Mouse (Mus musculus): Measurements from ENCODE around the gene Dock1.

- no peak for TF ChIP-seq CHD2 (IDR thresholded peaks at IDR 0.05; ENCODE audit: low read depth, low read length)
- no peak for TF ChIP-seq HCFC1 (IDR thresholded peaks at IDR 0.05; ENCODE audit: borderline replicate concordance, insufficient read depth, low read length)
- TF ChIP-seq MAFK (IDR thresholded peaks at IDR 0.05; ENCODE audit: insufficient read depth, low read depth, low read length): no peak
- TF ChIP-seq ZC3H11A (IDR thresholded peaks at IDR 0.05; ENCODE audit: borderline replicate concordance, low read depth, low read length): no peak
These were observed 354.1 kb downstream of the Dock1 start for GRCm38 (mm10) chr7:135024531-135024930.

Data from ES-E14 (cell line).